Mouse (Mus musculus) kidney, adult 2 months (tissue): ENCODE data around the gene H2-M10.2. TPM values are rescaled to one million over a fixed set of nuclear protein-coding genes. Genes with fewer than 3 reads are reported as not detected.
"Not testable (repeated sequence)": the region's sequence is repeated elsewhere in the genome, so short reads cannot be mapped to it uniquely, and the experiment has no call there.

ENCODE experiments used
- DNase-seq: peaks from one replicate; pipeline ENCODE4 v3.0.0; 2021
- H3K27ac ChIP-seq: fragments of 200-500 bp; 2 replicates; pipeline ENCODE4 v1.5.1; 2012; ENCODE audit warnings: low read depth, low read length, control low read depth, inconsistent platforms; ENCODE audit not compliant: insufficient read depth
- H3K27me3 ChIP-seq: fragments of 200-500 bp; replicated peaks from 2 replicates; pipeline ENCODE4 v1.6.1; 2012; ENCODE audit warnings: mild to moderate bottlenecking, moderate library complexity, low read length, inconsistent platforms; ENCODE audit not compliant: control insufficient read depth, insufficient read depth
- H3K36me3 ChIP-seq: fragments of 200-500 bp; 2 replicates; pipeline ENCODE4 v1.6.1; 2012; ENCODE audit warnings: mild to moderate bottlenecking, moderate library complexity, low read length, inconsistent platforms; ENCODE audit not compliant: control insufficient read depth, insufficient read depth
- H3K4me1 ChIP-seq: fragments of 200-500 bp; 2 replicates; pipeline ENCODE4 v1.6.1; 2011; ENCODE audit warnings: low read length; ENCODE audit not compliant: control insufficient read depth, insufficient read depth
- H3K4me3 ChIP-seq: fragments of 200-500 bp; 2 replicates; pipeline ENCODE4 v1.5.1; 2011; ENCODE audit warnings: mild to moderate bottlenecking, low read depth, low read length, control low read depth; ENCODE audit not compliant: insufficient read depth
- CTCF ChIP-seq: fragments of 200-500 bp; conservative IDR thresholded peaks from 2 replicates; pipeline ENCODE4 v1.5.1; 2011; ENCODE audit warnings: low read depth, mild to moderate bottlenecking, control low read depth, low read length, moderate library complexity, mixed read lengths; ENCODE audit not compliant: insufficient read depth, insufficient read length
- POLR2A ChIP-seq: fragments of 200-500 bp; IDR thresholded peaks from one replicate; pipeline ENCODE4 v1.6.1; 2011; ENCODE audit warnings: low read depth, low read length, control low read depth
- WGBS: fragments of 180-500 bp; shearing (Covaris S2); methylation state at CpG from one replicate; pipeline ENCODE4 v1.1.7; 2018; 5-methylcytosine and 5-hydroxymethylcytosine counted together
- polyA plus RNA-seq: library from polyadenylated mRNA; depleted of rRNA; stranded (reverse); fragments of >200 nt; gene quantifications from 2 replicates; pipeline ENCODE4 v1.2.3, GENCODE M21; 2012; rRNA removed

H2-M10.2 gene
- polyA plus RNA-seq, 1 experiment, result not detected

DNA sequence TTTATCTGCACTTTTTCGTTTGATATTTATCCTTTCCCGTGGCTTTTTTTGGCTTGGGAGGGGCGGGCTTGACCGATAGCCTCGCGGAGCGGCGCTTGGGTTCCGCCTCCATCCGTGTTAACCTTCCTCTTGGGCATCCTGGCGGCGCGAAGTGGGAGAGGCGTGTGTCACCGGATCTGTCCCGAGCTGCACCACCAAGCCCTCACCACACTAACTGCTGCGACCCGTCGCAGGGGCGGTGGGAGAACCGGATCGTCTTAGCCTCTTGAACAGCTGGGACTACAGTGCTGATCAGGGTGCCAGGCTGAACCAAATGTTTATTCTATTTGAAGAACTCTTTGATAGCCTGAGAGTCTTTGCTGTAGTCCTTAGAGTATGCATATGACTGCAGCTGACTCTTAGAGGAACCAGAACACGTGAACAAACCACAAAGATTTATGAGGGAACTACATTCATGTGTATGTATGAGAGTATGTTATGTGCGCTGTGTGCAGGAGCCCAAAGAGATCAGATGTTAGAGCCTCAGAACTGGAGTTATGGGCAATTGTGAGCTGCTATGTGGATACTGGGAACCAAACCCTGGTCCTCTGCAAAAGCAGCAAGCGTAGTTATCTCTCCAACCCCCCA is 33.9 kb downstream of the H2-M10.2 start:
- no peaks in the 10 kb centered on the region for H3K27me3 ChIP-seq
- WGBS, result 8% methylated on average over 25 of the region's 25 CpGs
- TF ChIP-seq CTCF, result no peak
- TF ChIP-seq POLR2A, result no peak
- no peak overlapping the region for H3K27ac ChIP-seq
- peaks cover 4% of the 10 kb centered on the region; the same call in 1 of the 2 replicates for H3K4me1 ChIP-seq
- H3K36me3 ChIP-seq, result no peaks in the 10 kb centered on the region
- no peak overlapping the region; the same call in 1 of the 2 replicates for H3K4me3 ChIP-seq
- peak; percentile 45 for DNase-seq

GRCm38 (mm10) chr17:36248886-36249285 is 37.4 kb downstream of the H2-M10.2 start:
- Histone ChIP-seq H3K4me1 (peaks cover 4% of the 10 kb centered on the region; the same call in 1 of the 2 replicates), H3K27me3 (no peaks in the 10 kb centered on the region), H3K27ac (no peak overlapping the region), H3K36me3 (no peaks in the 10 kb centered on the region), H3K4me3 (no peak overlapping the region)
- no peak for DNase-seq
- 25% methylated on average over 33 of the region's 33 CpGs for WGBS
- TF ChIP-seq POLR2A (no peak), CTCF (no peak)

DNA sequence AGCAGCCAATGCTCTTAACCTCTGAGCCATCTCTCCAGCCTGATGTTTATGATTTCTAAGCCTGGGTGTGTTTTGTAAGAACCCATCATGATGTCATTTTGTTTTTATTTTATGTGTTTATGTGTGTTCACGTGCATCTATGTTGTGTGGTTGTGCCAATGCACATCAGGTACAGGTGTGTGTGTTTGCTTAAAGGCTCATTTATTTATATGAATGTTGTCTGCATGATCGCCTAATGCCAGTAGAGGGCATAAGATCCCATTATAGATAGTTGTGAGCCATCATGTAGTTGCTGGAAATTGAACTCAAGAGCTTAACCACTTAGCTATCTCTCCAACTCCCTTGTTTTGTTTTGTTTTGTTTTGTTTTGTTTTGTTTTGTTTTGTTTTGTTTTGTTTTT is 40.5 kb downstream of the H2-M10.2 start:
- TF ChIP-seq CTCF, result no peak
- no peak for TF ChIP-seq POLR2A
- DNase-seq, result no peak
- Histone ChIP-seq H3K27ac (no peak overlapping the region), H3K4me3 (no peak overlapping the region), H3K27me3 (no peaks in the 10 kb centered on the region), H3K4me1 (no peaks in the 10 kb centered on the region), H3K36me3 (no peaks in the 10 kb centered on the region)
- 83% methylated on average over 2 of the region's 2 CpGs for WGBS

DNA sequence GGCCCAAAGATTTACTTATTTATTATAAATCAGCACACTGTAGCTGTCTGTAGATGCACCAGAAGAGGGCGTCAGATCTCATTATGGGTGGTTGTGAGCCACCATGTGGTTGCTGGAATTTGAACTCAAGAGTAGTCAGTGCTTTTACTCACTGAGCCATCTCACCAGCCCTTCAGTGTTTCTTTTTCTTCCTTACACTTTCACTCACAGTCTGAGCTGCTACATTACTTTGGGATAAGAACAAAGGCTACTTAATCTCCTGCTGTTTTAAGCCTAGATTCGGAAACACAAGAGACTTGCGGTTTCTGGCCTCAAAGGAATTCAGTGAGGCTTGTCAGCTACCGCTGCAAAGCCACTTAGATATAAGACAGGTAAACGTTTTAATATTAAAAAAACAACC is 42.3 kb downstream of the H2-M10.2 start:
- 51% methylated on average over 5 of the region's 5 CpGs for WGBS
- TF ChIP-seq POLR2A (no peak), CTCF (no peak)
- Histone ChIP-seq H3K4me3 (no peak overlapping the region), H3K27me3 (no peaks in the 10 kb centered on the region), H3K4me1 (no peaks in the 10 kb centered on the region), H3K27ac (no peak overlapping the region), H3K36me3 (no peaks in the 10 kb centered on the region)
- DNase-seq, result no peak

- H3K27me3 ChIP-seq, result no peaks in the 10 kb centered on the region
- no peak overlapping the region for H3K27ac ChIP-seq
- TF ChIP-seq POLR2A (no peak), CTCF (no peak)
- no peaks in the 10 kb centered on the region for H3K36me3 ChIP-seq
- DNase-seq, result no peak
- H3K4me3 ChIP-seq, result no peak overlapping the region
- no peaks in the 10 kb centered on the region for H3K4me1 ChIP-seq
- WGBS, result 19% methylated on average over 5 of the region's 5 CpGs
These were observed 45.6 kb downstream of the H2-M10.2 start for GRCm38 (mm10) chr17:36240637-36241213.

- WGBS, result 5% methylated on average over 27 of the region's 27 CpGs
- Histone ChIP-seq H3K36me3 (no peaks in the 10 kb centered on the region), H3K27ac (no peak overlapping the region), H3K4me3 (peak overlapping the region; percentile 1; the same call in 1 of the 2 replicates), H3K4me1 (no peaks in the 10 kb centered on the region), H3K27me3 (no peaks in the 10 kb centered on the region)
- peak; percentile 15 for DNase-seq
- no peak for TF ChIP-seq CTCF
- TF ChIP-seq POLR2A, result no peak
These were observed 48.9 kb downstream of the H2-M10.2 start for GRCm38 (mm10) chr17:36237321-36237921.

- H3K27ac ChIP-seq, H3K4me3 ChIP-seq, H3K27me3 ChIP-seq, H3K4me1 ChIP-seq, H3K36me3 ChIP-seq: not testable (repeated sequence)
- peak; percentile 50 for DNase-seq
- WGBS, result 13% methylated on average over 8 of the region's 9 CpGs
These were observed 51.0 kb downstream of the H2-M10.2 start for GRCm38 (mm10) chr17:36235300-36235699.

Other genes with a start within 250 kb of the H2-M10.2 start
- 70.6 and 73.2 TPM in 2 replicates for gene H2-T22, start 243.7 kb downstream of the H2-M10.2 start, polyA plus RNA-seq
- not detected in 2 replicates for gene Gm6034, start 243.5 kb downstream of the H2-M10.2 start, polyA plus RNA-seq
- 13.9 and 14.8 TPM in 2 replicates for gene Gm11127, start 228.1 kb downstream of the H2-M10.2 start, polyA plus RNA-seq
- gene Gm19684, start 164.8 kb downstream of the H2-M10.2 start, polyA plus RNA-seq, result 0.15 and 0.36 TPM in 2 replicates
- 0.19 TPM in 1 of 2 replicates, not detected in the other for gene Gm7030, start 157.1 kb downstream of the H2-M10.2 start, polyA plus RNA-seq
- gene Gm8909, start 118.0 kb downstream of the H2-M10.2 start, polyA plus RNA-seq, result 0.14 TPM in 1 of 2 replicates, not detected in the other
- not detected in 2 replicates for gene H2-T3, start 96.2 kb downstream of the H2-M10.2 start, polyA plus RNA-seq
- gene Rpp21, start 28.4 kb downstream of the H2-M10.2 start, polyA plus RNA-seq, result 101 and 122 TPM in 2 replicates
- gene Trim39, start 14.2 kb downstream of the H2-M10.2 start, polyA plus RNA-seq, result 11.1 and 11.4 TPM in 2 replicates
- not detected in 2 replicates for gene H2-M10.1, start 39.7 kb upstream of the H2-M10.2 start, polyA plus RNA-seq
- not detected in 2 replicates for gene H2-M10.3, start 81.9 kb upstream of the H2-M10.2 start, polyA plus RNA-seq
- not detected in 2 replicates for gene H2-M10.4, start 175.8 kb upstream of the H2-M10.2 start, polyA plus RNA-seq